In genomic region chr1:92316191-92316723, GRCm38 (mm10) we compare ENCODE assay signal across 8 mouse cellular contexts.
DNase-seq lines count a peak whose midpoint lies in the region; ATAC-seq and TF ChIP-seq lines count a peak whose summit lies in the region.

No protein-coding gene starts in this region.

- TF ChIP-seq CTCF in midbrain, postnatal 0 days (IDR thresholded peaks at IDR 0.05), result no peak

- no peaks in the 10 kb centered on the region for H3K9me3 ChIP-seq in hindbrain, embryonic 10.5 days
- no peaks in the 10 kb centered on the region for H3K9me3 ChIP-seq in hindbrain, embryonic 12.5 days (replicated peaks)
- no peaks in the 10 kb centered on the region for H3K9me3 ChIP-seq in hindbrain, embryonic 16.5 days (ENCODE audit: control insufficient read depth, low read length)
- no peaks in the 10 kb centered on the region for H3K9me3 ChIP-seq in midbrain, postnatal 0 days (ENCODE audit: low read length)

- ATAC-seq in hindbrain, embryonic 12.5 days (ENCODE audit: low FRiP score), result no peak
- ATAC-seq in hindbrain, embryonic 16.5 days, result peak; percentile 45; the same call in 1 of the 2 replicates
- ATAC-seq in midbrain, postnatal 0 days (ENCODE audit: low FRiP score), result no peak
- ATAC-seq in granulocyte monocyte progenitor cell, adult 5-6 weeks (replicated peaks; ENCODE audit: poor library complexity, severe bottlenecking), result no peak

- 0 out of 2 replicates have a peak, but pooled peaks cover 5% of the 10 kb centered on the region for H3K27me3 ChIP-seq in hindbrain, embryonic 10.5 days (ENCODE audit: insufficient read depth, poor library complexity, severe bottlenecking)
- no peaks in the 10 kb centered on the region for H3K27me3 ChIP-seq in hindbrain, embryonic 12.5 days
- no peaks in the 10 kb centered on the region for H3K27me3 ChIP-seq in hindbrain, embryonic 16.5 days (replicated peaks; ENCODE audit: control insufficient read depth, insufficient read depth, low read length)
- H3K27me3 ChIP-seq in midbrain, postnatal 0 days (ENCODE audit: insufficient read depth, low read length), result no peaks in the 10 kb centered on the region

- peaks cover 18% of the 10 kb centered on the region for H3K4me1 ChIP-seq in hindbrain, embryonic 10.5 days (replicated peaks)
- H3K4me1 ChIP-seq in hindbrain, embryonic 12.5 days, result peaks cover 2% of the 10 kb centered on the region; the same call in 1 of the 2 replicates
- no peaks in the 10 kb centered on the region for H3K4me1 ChIP-seq in hindbrain, embryonic 16.5 days (ENCODE audit: control insufficient read depth, insufficient read depth, low read depth, low read length)
- no peaks in the 10 kb centered on the region for H3K4me1 ChIP-seq in midbrain, postnatal 0 days (ENCODE audit: insufficient read depth, low read length)

- H3K27ac ChIP-seq in hindbrain, embryonic 10.5 days, result peak overlapping the region; percentile 50; the same call in 1 of the 2 replicates
- no peak overlapping the region for H3K27ac ChIP-seq in hindbrain, embryonic 12.5 days
- H3K27ac ChIP-seq in hindbrain, embryonic 16.5 days (ENCODE audit: low read depth, low read length), result no peak overlapping the region
- no peak overlapping the region for H3K27ac ChIP-seq in midbrain, postnatal 0 days (ENCODE audit: low read depth, low read length)

- no peak for DNase-seq in hindbrain, embryonic 10.5 days (ENCODE audit: low spot score)
- DNase-seq in embryo, embryonic 10 days (ENCODE audit: low spot score), result peak; percentile 27
- no peak for DNase-seq in midbrain, postnatal 0 days (ENCODE audit: low spot score)
- no peak for DNase-seq in gastrocnemius, postnatal 10 days
- no peak for DNase-seq in left cerebral cortex, postnatal 4 days

- H3K36me3 ChIP-seq in hindbrain, embryonic 10.5 days, result no peaks in the 10 kb centered on the region
- no peaks in the 10 kb centered on the region for H3K36me3 ChIP-seq in hindbrain, embryonic 12.5 days
- no peaks in the 10 kb centered on the region for H3K36me3 ChIP-seq in hindbrain, embryonic 16.5 days (ENCODE audit: control insufficient read depth, insufficient read depth, low read length)
- H3K36me3 ChIP-seq in midbrain, postnatal 0 days (ENCODE audit: insufficient read depth, low read length), result no peaks in the 10 kb centered on the region

- no peak overlapping the region for H3K9ac ChIP-seq in hindbrain, embryonic 12.5 days
- H3K9ac ChIP-seq in hindbrain, embryonic 16.5 days (ENCODE audit: low read depth, low read length), result no peak overlapping the region
- 0 out of 2 replicates have a peak overlapping the region, but pooled peaks have one; percentile 24 for H3K9ac ChIP-seq in midbrain, postnatal 0 days (replicated peaks; ENCODE audit: low read length, poor library complexity, severe bottlenecking)

- intact Hi-C loops in left cerebral cortex, postnatal 4 days (cut with DNase I), result no loop called here

- H3K4me3 ChIP-seq in hindbrain, embryonic 10.5 days, result no peak overlapping the region
- H3K4me3 ChIP-seq in hindbrain, embryonic 12.5 days, result no peak overlapping the region
- no peak overlapping the region for H3K4me3 ChIP-seq in hindbrain, embryonic 16.5 days (ENCODE audit: low read length)
- no peak overlapping the region for H3K4me3 ChIP-seq in midbrain, postnatal 0 days (ENCODE audit: low read depth, low read length)

- 42% methylated on average over 10 of the region's 10 CpGs for WGBS in hindbrain, embryonic 10.5 days
- WGBS in hindbrain, embryonic 12.5 days, result 31% methylated on average over 10 of the region's 10 CpGs
- 22% methylated on average over 10 of the region's 10 CpGs for WGBS in hindbrain, embryonic 16.5 days
- whole genome bisulfite sequencing in midbrain, postnatal 0 days, result 29% methylated on average over 10 of the region's 10 CpGs

- no peak overlapping the region for H3K4me2 ChIP-seq in hindbrain, embryonic 12.5 days (replicated peaks)
- no peak overlapping the region for H3K4me2 ChIP-seq in hindbrain, embryonic 16.5 days (ENCODE audit: low read length)
- H3K4me2 ChIP-seq in midbrain, postnatal 0 days (ENCODE audit: low read depth, low read length, poor library complexity, severe bottlenecking), result peak overlapping the region; percentile 9; the same call in 1 of the 2 replicates
